Mouse (Mus musculus) thymus, postnatal 4 days (tissue): ENCODE measurements at regions not wholly inside any gene's neighbourhood (a gene's known extent, or its start where the extent isn't known, plus 50 kb on each side); places are given as distances from the start of the nearest gene placed in this dataset.

ENCODE experiments used
- DNase-seq: peaks from one replicate; pipeline ENCODE4 v3.0.0; 2021

- DNase-seq: no peak
These were observed 235.6 kb upstream of the Map3k1 start for GRCm38 (mm10) chr13:112044372-112044771.

GRCm38 (mm10) chr13:112046247-112047211 is 237.7 kb upstream of the Map3k1 start:
- DNase-seq: no peak

DNA sequence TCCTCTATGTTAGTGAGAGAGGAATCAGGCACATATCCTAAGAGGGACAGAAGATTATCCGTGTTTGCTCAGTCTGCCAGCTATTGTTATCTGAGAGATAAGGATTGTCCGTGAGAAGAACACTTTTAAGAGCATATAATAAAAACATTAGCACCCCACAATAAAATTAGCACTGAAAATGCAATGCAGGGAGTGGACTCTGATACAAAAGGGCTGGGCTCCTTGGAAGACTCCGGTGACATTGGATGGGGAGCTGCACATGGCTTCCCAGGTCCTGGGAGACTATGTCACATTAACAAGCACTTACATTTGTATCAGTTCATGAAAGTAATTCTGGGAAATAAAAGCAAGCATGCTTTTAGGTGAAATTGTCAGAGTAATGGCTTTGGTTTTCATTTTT is 238.6 kb upstream of the Map3k1 start:
- no peak for DNase-seq

DNA sequence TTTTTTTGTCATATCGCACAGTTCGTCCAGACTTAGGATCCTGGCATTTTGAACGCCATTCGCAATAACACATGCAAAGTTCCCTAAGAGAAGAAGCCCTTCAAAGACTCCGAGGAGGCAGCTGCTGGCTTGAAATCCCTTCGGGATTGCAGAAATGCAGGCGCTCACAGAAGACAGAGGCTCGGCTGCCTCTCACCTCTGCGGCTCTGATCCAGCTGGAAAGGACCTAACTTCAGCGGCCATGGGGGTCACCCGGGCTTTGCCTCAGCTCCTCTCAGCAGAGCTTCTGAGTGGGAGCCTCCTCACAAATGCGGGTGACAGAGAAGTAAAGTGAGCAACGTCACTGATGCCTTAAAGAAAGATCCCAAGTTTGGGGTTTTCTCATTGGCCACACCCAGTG is 239.1 kb upstream of the Map3k1 start:
- no peak for DNase-seq

- DNase-seq: no peak
These were observed 239.5 kb upstream of the Map3k1 start for GRCm38 (mm10) chr13:112048327-112048726.

DNA sequence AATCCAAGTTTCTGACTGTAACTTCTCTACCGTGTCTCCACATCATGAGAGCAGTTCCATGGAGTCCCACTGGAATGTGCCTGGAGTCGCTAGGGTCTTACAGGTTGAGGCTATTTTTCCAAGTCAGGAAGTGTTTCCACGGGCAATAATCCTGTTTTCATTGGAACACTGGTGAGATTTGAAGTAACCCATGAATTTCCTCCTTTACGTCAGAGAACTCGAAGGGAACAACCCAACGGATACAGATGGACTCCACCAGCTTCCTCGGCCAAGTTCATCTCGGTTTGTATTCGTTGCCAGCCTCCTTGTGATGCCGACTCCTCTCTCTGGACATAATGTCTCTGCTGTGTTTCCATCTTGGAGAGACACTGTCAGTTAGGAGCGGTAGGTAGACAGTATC is 237.4 kb upstream of the Ankrd55 start:
- DNase-seq: no peak

DNA sequence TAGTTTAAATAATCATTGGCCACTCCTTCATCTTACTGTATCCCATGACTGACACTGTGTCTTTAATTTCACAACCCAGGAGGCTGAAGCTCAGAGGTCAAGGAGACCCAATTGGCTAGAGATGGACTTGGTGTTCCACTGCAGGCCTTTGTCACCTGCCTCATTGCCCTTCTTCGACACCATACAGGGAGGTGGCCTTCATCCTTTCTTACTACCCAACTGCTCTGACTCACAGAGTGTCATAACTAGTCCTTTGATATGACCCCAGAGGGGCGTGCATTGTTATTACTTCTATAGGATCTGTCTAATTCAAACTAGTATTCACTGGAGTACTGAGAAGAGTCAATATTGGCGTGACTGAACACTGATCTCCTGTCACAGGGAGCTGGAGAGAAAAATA is 236.2 kb upstream of the Ankrd55 start:
- no peak for DNase-seq

DNA sequence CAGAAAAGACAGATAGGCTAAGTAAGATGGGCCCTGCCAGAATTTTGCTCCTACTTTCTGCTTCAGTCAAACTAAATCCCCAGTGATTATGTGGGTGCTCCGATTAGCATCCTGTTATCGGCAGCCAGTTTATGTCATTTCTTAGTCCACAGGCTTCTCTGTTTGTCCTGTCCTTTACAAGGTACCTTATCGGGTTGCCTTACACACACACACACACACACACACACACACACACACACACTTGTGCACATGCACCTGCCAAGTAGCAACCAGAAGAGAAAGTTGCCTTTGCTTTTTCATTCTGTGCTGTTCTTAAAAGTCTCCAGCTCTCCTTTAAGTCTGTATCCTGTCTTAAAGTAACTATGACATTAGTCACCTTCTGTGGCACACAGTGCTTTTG is 235.8 kb upstream of the Ankrd55 start:
- DNase-seq: no peak

DNA sequence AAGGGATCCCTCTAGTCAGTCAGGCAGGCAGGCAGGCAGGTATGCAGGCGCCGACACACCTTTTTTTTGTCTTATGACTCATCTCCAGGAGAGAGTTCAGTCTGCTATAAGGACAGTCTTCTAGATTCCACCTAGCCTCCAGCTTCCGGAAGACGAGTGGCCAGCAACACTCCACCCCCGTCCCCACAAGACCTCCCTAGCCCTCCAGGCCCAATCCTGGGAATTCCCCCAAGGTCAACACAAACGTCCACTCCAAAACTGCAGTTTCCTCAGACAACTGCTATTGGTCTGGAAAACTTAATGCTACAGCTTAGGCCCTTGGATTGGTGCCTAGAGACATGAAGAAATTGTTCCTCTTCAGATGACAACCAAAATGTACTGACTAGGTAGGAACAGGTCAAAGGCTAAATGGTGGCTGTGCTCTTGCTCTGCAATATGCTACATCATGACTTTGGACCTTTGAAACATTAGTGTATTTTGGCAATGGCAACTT is 233.3 kb upstream of the Ankrd55 start:
- no peak for DNase-seq

DNA sequence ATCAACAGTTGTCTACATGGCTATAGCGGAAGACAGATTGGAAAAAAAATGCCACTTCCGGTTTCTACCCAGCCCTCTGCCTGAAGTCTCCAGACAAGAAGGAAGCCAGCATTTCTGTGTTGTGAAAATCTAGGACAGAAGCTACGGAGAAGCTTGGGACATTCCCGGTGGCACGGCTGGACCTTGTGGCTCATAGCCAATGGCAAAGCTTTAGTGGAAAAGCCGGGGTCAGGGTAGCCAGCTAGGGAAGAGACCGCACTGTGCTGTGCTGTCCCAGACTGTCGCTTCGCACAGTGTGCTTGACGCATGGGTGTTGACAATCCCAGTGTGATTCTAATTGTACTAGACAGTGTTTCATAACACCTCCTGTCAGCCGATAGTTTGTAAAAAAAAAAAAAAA is 230.0 kb upstream of the Ankrd55 start:
- no peak for DNase-seq

DNA sequence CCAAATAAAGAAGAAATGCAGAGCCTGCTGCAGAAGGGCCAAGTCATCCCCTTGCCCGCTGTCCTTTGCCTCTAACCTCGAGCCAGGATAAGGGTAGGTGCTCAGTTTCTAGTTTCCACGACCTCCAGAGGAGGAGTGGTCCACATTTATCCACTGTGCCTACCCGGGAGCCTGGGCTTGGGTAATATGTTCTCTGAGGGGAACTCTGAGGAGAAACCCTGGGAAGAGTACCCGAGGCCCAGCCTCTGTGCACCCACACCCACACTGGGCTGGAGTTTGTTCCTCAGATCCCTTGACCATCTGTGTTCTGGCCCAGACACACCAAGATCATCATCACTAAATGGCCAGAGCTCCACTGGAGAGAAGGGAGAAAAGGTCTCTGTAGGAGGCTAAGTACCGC is 229.5 kb upstream of the Ankrd55 start:
- DNase-seq: no peak

DNA sequence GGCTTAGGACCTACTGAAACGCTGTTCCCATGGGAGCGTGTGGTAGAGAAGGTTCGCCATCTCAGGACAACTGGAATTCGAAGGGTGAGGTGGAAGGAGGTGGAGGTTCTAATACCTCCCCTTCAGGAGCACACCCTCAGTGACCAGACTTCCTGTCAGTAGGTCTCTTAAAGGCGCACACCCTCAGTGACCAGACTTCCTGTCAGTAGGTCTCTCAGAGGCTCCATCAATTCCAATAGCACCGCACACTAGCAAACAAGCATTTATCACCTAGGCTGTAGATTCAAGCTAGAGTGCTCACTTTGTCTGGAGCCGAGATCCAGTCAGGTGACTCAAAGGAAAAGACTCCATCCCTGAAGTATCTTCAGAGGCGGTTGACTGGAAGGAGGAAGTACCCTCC is 226.2 kb upstream of the Ankrd55 start:
- no peak for DNase-seq

DNA sequence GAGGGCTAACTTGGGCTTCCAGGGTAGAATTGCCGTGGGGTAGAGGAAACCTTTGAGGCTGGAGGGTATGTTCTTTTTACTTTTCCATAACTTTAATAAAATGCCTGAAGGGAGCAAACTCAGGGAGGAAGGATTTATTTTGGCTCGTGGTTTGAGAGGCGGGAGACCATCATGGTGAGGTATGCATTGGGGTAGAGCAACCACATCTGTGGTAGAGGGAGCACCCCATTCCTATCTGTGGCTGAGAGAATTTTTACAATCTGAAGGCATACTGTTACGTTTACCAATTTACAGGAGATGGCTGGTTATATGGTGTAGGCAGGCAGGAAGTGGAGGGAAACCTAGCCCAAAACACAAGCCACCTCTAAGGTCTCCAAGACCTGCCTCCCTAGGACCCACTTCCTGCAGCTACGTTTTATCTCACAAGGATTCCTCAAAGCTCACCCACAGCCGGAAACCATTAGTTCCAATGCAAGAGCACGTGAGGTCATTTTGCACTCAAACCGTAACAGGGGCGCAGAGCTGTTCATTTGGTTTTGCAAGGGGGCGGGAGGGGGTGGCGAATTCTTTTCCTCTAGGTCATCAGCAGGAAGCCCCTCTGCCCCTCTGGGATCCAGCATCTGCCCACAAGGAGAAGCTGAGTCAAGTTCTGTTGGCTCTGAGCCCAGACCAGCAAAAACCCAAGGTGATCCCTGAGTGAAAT is 224.7 kb upstream of the Ankrd55 start:
- DNase-seq: peak; percentile 38

DNA sequence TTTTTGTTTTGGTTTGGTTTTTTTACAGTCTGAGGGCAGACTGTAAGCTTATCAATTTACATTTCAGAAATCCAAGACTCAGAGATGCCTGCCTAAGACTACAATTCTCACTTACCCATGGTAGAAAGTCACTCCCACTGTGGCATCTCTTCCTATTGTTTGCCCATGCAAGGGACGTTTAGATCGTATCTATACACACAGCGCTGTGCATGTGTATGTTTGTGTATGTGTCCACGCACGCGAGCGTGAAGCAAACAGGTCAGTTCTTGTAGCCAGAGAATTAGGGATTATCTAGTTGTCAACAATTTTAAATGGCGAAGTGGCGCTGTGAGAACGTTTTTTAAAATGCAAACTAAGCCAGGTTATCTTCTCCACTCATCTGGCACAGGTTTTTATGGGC is 223.6 kb upstream of the Ankrd55 start:
- no peak for DNase-seq

DNA sequence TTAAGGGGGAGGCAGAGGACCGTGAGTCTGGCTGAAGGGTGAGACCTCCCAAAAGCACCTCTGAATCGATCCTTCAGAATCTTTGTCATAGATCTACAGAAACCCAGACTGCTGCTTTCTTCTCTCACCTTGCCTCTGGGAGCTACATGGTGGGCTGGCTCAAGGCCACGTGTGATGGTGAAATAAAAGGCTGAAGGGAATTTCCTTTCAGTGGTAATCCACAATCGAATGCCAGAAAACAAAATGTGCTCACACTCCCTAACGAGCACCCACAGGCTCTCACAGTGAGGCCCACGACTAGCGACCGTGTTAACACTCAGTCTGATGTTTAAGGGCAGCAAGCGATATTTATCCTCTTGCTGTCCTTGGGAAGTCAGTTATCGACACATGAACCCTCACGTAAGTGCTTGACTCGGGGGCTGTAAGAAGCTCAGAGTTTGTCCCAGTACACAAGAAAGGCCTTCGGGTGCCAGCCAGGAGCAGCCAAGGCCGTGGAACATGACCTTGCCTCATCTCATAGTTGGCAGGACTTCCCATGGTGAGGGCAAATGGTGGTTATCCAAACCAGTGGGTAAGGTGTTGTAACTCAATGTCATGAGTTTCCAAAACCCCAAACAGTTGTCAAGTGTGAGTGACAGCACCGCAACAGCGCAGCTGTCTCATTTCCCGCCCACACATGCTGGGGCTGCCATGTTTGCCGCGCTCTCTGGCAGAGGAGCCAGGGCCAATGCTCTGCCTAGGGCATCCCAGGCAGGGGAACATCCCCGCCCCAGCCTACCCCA is 221.0 kb upstream of the Ankrd55 start:
- no peak for DNase-seq

GRCm38 (mm10) chr13:112070757-112071156 is 217.5 kb upstream of the Ankrd55 start:
- no peak for DNase-seq

DNA sequence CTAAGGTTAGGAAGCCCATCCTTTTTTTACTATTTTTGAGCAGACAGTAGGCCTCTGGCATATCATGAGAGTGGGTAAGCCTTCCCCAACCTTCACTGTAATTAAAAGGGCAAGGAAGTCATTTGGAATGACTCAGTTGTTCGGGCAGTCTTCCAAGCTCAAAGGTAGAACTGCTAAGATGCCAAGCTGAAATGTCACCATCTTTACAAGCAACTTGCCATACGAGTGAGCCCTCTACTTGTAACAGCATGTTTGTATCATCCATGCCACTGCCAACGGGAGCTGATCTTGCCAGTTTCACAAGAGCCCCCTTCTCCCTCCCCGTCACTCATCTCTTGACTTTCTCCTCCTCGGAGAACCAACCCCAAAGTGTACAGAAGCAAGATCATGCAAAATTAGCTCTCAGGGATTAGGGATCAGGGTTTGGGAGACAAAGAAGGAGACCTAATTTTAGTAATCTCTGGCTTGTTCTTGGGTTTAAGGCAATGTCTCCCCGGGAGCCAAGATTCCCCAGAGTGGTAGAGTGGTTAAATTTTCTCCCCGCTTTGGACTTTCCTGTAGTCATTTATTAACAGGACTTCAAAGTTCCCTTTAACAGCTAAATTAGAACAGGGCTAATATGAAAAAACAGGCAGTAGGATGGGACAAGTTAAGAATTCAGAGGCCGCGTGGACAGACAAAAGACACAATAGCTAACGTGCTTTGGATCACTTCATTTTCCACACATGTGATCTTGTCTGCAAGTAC is 216.9 kb upstream of the Ankrd55 start:
- DNase-seq: no peak

DNA sequence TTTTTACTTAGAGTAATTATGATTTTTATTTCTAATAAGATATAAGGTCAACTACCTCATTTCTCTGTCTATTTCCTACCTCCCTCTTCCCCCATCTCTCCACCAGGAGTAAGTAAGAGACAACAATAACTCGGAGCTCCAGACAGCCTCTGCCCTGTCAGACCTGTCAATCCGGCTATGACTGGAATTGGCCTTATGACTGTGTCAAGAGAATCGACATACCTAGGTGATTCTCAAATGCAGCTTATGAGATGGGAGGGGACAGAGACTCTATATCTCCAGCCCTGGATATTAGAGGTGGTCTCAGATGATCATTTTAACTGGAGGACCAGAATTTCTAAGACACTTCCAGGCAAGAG is 216.3 kb upstream of the Ankrd55 start:
- no peak for DNase-seq

- no peak for DNase-seq
These were observed 214.5 kb upstream of the Ankrd55 start for GRCm38 (mm10) chr13:112073519-112074406.

- no peak for DNase-seq
These were observed 212.3 kb upstream of the Ankrd55 start for GRCm38 (mm10) chr13:112075847-112076479.

- no peak for DNase-seq
These were observed 210.2 kb upstream of the Ankrd55 start for GRCm38 (mm10) chr13:112078088-112078487.
